Mouse (Mus musculus): ENCODE data around the gene Ano6. TPM values are rescaled to one million over a fixed set of nuclear protein-coding genes. Genes with fewer than 3 reads are reported as not detected.

The Ano6 gene
- polyA plus RNA-seq, 1 experiment from 2014 or later, result 16.2 TPM

GRCm38 (mm10) chr15:95945951-95946708 is 155.5 kb downstream of the Ano6 start:
- ATAC-seq (ENCODE audit: low FRiP score, low TSS enrichment), result no peak
- H3K27ac ChIP-seq (replicated peaks), result no peak overlapping the region
- H3K4me1 ChIP-seq (replicated peaks; ENCODE audit: control insufficient read depth, insufficient read depth), result no peaks in the 10 kb centered on the region
- H3K4me3 ChIP-seq (ENCODE audit: low read depth, low read length), result no peak overlapping the region
- H3K9me3 ChIP-seq (ENCODE audit: control insufficient read depth, low read length), result no peaks in the 10 kb centered on the region
- TF ChIP-seq EP300 (optimal IDR thresholded peaks at IDR 0.05), result no peak
- no peak for TF ChIP-seq CTCF (IDR thresholded peaks at IDR 0.05; ENCODE audit: low read depth)
- peaks cover 11% of the 10 kb centered on the region; the same call in 1 of the 2 replicates for H3K36me3 ChIP-seq (ENCODE audit: control insufficient read depth, insufficient read depth, low read length)
- no peaks in the 10 kb centered on the region for H3K27me3 ChIP-seq (ENCODE audit: control insufficient read depth, insufficient read depth, low read length)
- 74% methylated on average over 11 of the region's 11 CpGs for WGBS
- H3K9ac ChIP-seq (ENCODE audit: low read length), result no peak overlapping the region
- no peak for DNase-seq (ENCODE audit: low spot score)
- H3K4me2 ChIP-seq (replicated peaks; ENCODE audit: low read depth), result no peak overlapping the region

GRCm38 (mm10) chr15:95948411-95948810 is 157.8 kb downstream of the Ano6 start:
- 93% methylated on average over 18 of the region's 18 CpGs for WGBS
- peaks cover 11% of the 10 kb centered on the region; the same call in 1 of the 2 replicates for H3K36me3 ChIP-seq (ENCODE audit: control insufficient read depth, insufficient read depth, low read length)
- no peak overlapping the region for H3K27ac ChIP-seq (replicated peaks)
- H3K4me1 ChIP-seq (replicated peaks; ENCODE audit: control insufficient read depth, insufficient read depth), result no peaks in the 10 kb centered on the region
- no peak for DNase-seq (ENCODE audit: low spot score)
- TF ChIP-seq CTCF (IDR thresholded peaks at IDR 0.05; ENCODE audit: low read depth) (no peak), EP300 (optimal IDR thresholded peaks at IDR 0.05) (no peak)
- no peak for ATAC-seq (ENCODE audit: low FRiP score, low TSS enrichment)
- no peaks in the 10 kb centered on the region for H3K9me3 ChIP-seq (ENCODE audit: control insufficient read depth, low read length)
- H3K4me3 ChIP-seq (ENCODE audit: low read depth, low read length), result no peak overlapping the region
- no peaks in the 10 kb centered on the region for H3K27me3 ChIP-seq (ENCODE audit: control insufficient read depth, insufficient read depth, low read length)
- H3K4me2 ChIP-seq (replicated peaks; ENCODE audit: low read depth), result no peak overlapping the region
- no peak overlapping the region for H3K9ac ChIP-seq (ENCODE audit: low read length)

GRCm38 (mm10) chr15:95949336-95949735 is 158.7 kb downstream of the Ano6 start:
- Histone ChIP-seq H3K4me2 (replicated peaks; ENCODE audit: low read depth) (no peak overlapping the region), H3K4me1 (replicated peaks; ENCODE audit: control insufficient read depth, insufficient read depth) (no peaks in the 10 kb centered on the region), H3K9ac (ENCODE audit: low read length) (no peak overlapping the region), H3K9me3 (ENCODE audit: control insufficient read depth, low read length) (no peaks in the 10 kb centered on the region), H3K27ac (replicated peaks) (no peak overlapping the region), H3K27me3 (ENCODE audit: control insufficient read depth, insufficient read depth, low read length) (no peaks in the 10 kb centered on the region), H3K4me3 (ENCODE audit: low read depth, low read length) (no peak overlapping the region), H3K36me3 (ENCODE audit: control insufficient read depth, insufficient read depth, low read length) (peaks cover 11% of the 10 kb centered on the region; the same call in 1 of the 2 replicates)
- ATAC-seq (ENCODE audit: low FRiP score, low TSS enrichment) (no peak), DNase-seq (ENCODE audit: low spot score) (no peak)
- WGBS, result 85% methylated on average over 13 of the region's 13 CpGs
- TF ChIP-seq CTCF (IDR thresholded peaks at IDR 0.05; ENCODE audit: low read depth) (no peak), EP300 (optimal IDR thresholded peaks at IDR 0.05) (no peak)

- Histone ChIP-seq H3K9ac (ENCODE audit: low read length) (no peak overlapping the region), H3K9me3 (ENCODE audit: control insufficient read depth, low read length) (no peaks in the 10 kb centered on the region), H3K27me3 (ENCODE audit: control insufficient read depth, insufficient read depth, low read length) (no peaks in the 10 kb centered on the region), H3K4me3 (ENCODE audit: low read depth, low read length) (no peak overlapping the region), H3K27ac (replicated peaks) (peak overlapping the region; percentile 40), H3K36me3 (ENCODE audit: control insufficient read depth, insufficient read depth, low read length) (peaks cover 13% of the 10 kb centered on the region; the same call in 1 of the 2 replicates), H3K4me1 (replicated peaks; ENCODE audit: control insufficient read depth, insufficient read depth) (no peaks in the 10 kb centered on the region), H3K4me2 (replicated peaks; ENCODE audit: low read depth) (no peak overlapping the region)
- DNase-seq (ENCODE audit: low spot score), result no peak
- no peak for ATAC-seq (ENCODE audit: low FRiP score, low TSS enrichment)
- 35% methylated on average over 5 of the region's 5 CpGs for WGBS
- TF ChIP-seq EP300 (optimal IDR thresholded peaks at IDR 0.05), result no peak
- TF ChIP-seq CTCF (IDR thresholded peaks at IDR 0.05; ENCODE audit: low read depth), result no peak
Measured at GRCm38 (mm10) chr15:95951497-95951896, 160.9 kb downstream of the Ano6 start.

GRCm38 (mm10) chr15:95956692-95957091 is 166.0 kb downstream of the Ano6 start:
- Histone ChIP-seq H3K9ac (ENCODE audit: low read length) (no peak overlapping the region), H3K27ac (replicated peaks) (no peak overlapping the region), H3K4me2 (replicated peaks; ENCODE audit: low read depth) (no peak overlapping the region), H3K27me3 (ENCODE audit: control insufficient read depth, insufficient read depth, low read length) (no peaks in the 10 kb centered on the region), H3K4me1 (replicated peaks; ENCODE audit: control insufficient read depth, insufficient read depth) (no peaks in the 10 kb centered on the region), H3K9me3 (ENCODE audit: control insufficient read depth, low read length) (no peaks in the 10 kb centered on the region), H3K4me3 (ENCODE audit: low read depth, low read length) (no peak overlapping the region), H3K36me3 (ENCODE audit: control insufficient read depth, insufficient read depth, low read length) (peaks cover 11% of the 10 kb centered on the region)
- no peak for ATAC-seq (ENCODE audit: low FRiP score, low TSS enrichment)
- DNase-seq (ENCODE audit: low spot score), result no peak
- WGBS, result 75% methylated on average over 3 of the region's 3 CpGs
- TF ChIP-seq EP300 (optimal IDR thresholded peaks at IDR 0.05) (no peak), CTCF (IDR thresholded peaks at IDR 0.05; ENCODE audit: low read depth) (no peak)

GRCm38 (mm10) chr15:95962411-95963123 is 171.9 kb downstream of the Ano6 start:
- no peaks in the 10 kb centered on the region for H3K4me1 ChIP-seq (replicated peaks; ENCODE audit: control insufficient read depth, insufficient read depth)
- no peak for DNase-seq (ENCODE audit: low spot score)
- H3K4me3 ChIP-seq (ENCODE audit: low read depth, low read length), result no peak overlapping the region
- no peaks in the 10 kb centered on the region for H3K27me3 ChIP-seq (ENCODE audit: control insufficient read depth, insufficient read depth, low read length)
- TF ChIP-seq EP300 (optimal IDR thresholded peaks at IDR 0.05) (no peak), CTCF (IDR thresholded peaks at IDR 0.05; ENCODE audit: low read depth) (no peak)
- peaks cover 10% of the 10 kb centered on the region for H3K36me3 ChIP-seq (ENCODE audit: control insufficient read depth, insufficient read depth, low read length)
- no peak overlapping the region for H3K27ac ChIP-seq (replicated peaks)
- H3K9me3 ChIP-seq (ENCODE audit: control insufficient read depth, low read length), result no peaks in the 10 kb centered on the region
- WGBS, result 86% methylated on average over 3 of the region's 3 CpGs
- no peak overlapping the region for H3K9ac ChIP-seq (ENCODE audit: low read length)
- no peak overlapping the region for H3K4me2 ChIP-seq (replicated peaks; ENCODE audit: low read depth)
- no peak for ATAC-seq (ENCODE audit: low FRiP score, low TSS enrichment)

Data from stomach, postnatal 0 days (tissue).